Mouse (Mus musculus) limb, embryonic 12.5 days (tissue): Measurements from ENCODE around the gene Ntng1. TPM values are rescaled to one million over a fixed set of nuclear protein-coding genes. Genes with fewer than 3 reads are reported as not detected.

Experiments
- ATAC-seq: fragments of 200-750 bp; cut with Nextera tagmentation; 2 replicates; pipeline ENCODE4 v1.8.0; 2017; ENCODE audit warnings: low read depth, moderate TSS enrichment; ENCODE audit not compliant: insufficient number of reproducible peaks, insufficient read depth, low FRiP score, low TSS enrichment
- H3K27ac ChIP-seq: fragments of 300-500 bp; sonication (generic); 2 replicates; pipeline ENCODE4 v1.5.1; 2016; ENCODE audit warnings: mild to moderate bottlenecking, moderate library complexity
- H3K27me3 ChIP-seq: fragments of 300-500 bp; sonication (generic); 2 replicates; pipeline ENCODE4 v1.6.1; 2016; ENCODE audit warnings: mild to moderate bottlenecking, moderate library complexity
- H3K36me3 ChIP-seq: fragments of 300-500 bp; sonication (generic); 2 replicates; pipeline ENCODE4 v1.6.1; 2016; ENCODE audit warnings: mild to moderate bottlenecking, moderate library complexity
- H3K4me1 ChIP-seq: fragments of 300-500 bp; sonication (generic); replicated peaks from 2 replicates; pipeline ENCODE4 v1.6.1; 2016
- H3K4me2 ChIP-seq: fragments of 300-500 bp; sonication (generic); 2 replicates; pipeline ENCODE4 v1.6.1; 2016; ENCODE audit warnings: mild to moderate bottlenecking, moderate library complexity
- H3K4me3 ChIP-seq: fragments of 300-500 bp; sonication (generic); replicated peaks from 2 replicates; pipeline ENCODE4 v1.5.1; 2016; ENCODE audit warnings: mild to moderate bottlenecking
- H3K9ac ChIP-seq: fragments of 300-500 bp; sonication (generic); replicated peaks from 2 replicates; pipeline ENCODE4 v1.6.1; 2016; ENCODE audit warnings: mild to moderate bottlenecking, moderate library complexity
- H3K9me3 ChIP-seq: fragments of 300-500 bp; sonication (generic); 2 replicates; pipeline ENCODE4 v1.6.1; 2016; ENCODE audit warnings: mild to moderate bottlenecking, moderate library complexity
- WGBS: fragments of 180-500 bp; shearing (Covaris S2); methylation state at CpG from one replicate; pipeline ENCODE4 v1.1.7; 2016; 5-methylcytosine and 5-hydroxymethylcytosine counted together
- polyA plus RNA-seq: library from polyadenylated mRNA; unstranded; fragments of >200 nt; fragmentation: Nextera tagmentation; extraction: Ambion mirVana; gene quantifications from 2 replicates; pipeline ENCODE4 v1.2.1, GENCODE M21; 2016

Gene Ntng1
- polyA plus RNA-seq, 1 experiment from 2014 or later = 4.5 TPM

DNA sequence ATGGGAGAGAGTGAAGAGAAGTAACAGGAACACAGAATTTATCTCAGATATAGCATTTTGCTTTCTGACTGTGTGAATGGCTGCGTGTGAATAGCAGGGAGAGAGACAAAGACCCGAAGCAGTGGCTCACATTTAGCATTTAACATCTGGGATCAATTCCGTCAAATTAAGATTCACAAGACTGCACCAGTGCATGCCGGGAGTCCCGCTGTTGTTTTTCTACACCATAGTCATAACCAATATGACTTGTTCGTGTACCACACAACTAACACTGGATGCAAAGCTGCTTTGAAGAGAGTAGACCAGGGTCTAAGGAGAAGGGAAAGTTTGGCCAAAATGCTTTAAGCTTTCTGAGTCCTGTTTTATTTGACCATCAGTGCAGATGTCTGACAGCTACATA, 95.7 kb downstream of the Ntng1 start:
- WGBS = 22% methylated on average over 6 of the region's 6 CpGs
- Histone ChIP-seq H3K4me1 (peaks cover 9% of the 10 kb centered on the region), H3K4me2 (peak overlapping the region; percentile 31), H3K27me3 (no peaks in the 10 kb centered on the region), H3K4me3 (no peak overlapping the region), H3K9me3 (no peaks in the 10 kb centered on the region), H3K27ac (peak overlapping the region; percentile 46; the same call in 1 of the 2 replicates), H3K36me3 (no peaks in the 10 kb centered on the region), H3K9ac (no peak overlapping the region)
- no peak for ATAC-seq

GRCm38 (mm10) chr3:110046750-110047149, 97.1 kb downstream of the Ntng1 start:
- Histone ChIP-seq H3K4me3 (no peak overlapping the region), H3K36me3 (no peaks in the 10 kb centered on the region), H3K9ac (no peak overlapping the region), H3K4me2 (no peak overlapping the region), H3K27me3 (no peaks in the 10 kb centered on the region), H3K9me3 (no peaks in the 10 kb centered on the region), H3K27ac (no peak overlapping the region), H3K4me1 (peaks cover 9% of the 10 kb centered on the region)
- ATAC-seq = no peak
- WGBS = 94% methylated on average over 2 of the region's 2 CpGs

GRCm38 (mm10) chr3:110044209-110044608, 99.6 kb downstream of the Ntng1 start:
- Histone ChIP-seq H3K4me1 (peaks cover 9% of the 10 kb centered on the region), H3K4me3 (no peak overlapping the region), H3K27ac (no peak overlapping the region), H3K36me3 (no peaks in the 10 kb centered on the region), H3K27me3 (no peaks in the 10 kb centered on the region), H3K4me2 (no peak overlapping the region), H3K9me3 (no peaks in the 10 kb centered on the region), H3K9ac (no peak overlapping the region)
- no peak for ATAC-seq
- WGBS = 85% methylated on average over 2 of the region's 2 CpGs

- Histone ChIP-seq H3K9me3 (no peaks in the 10 kb centered on the region), H3K9ac (no peak overlapping the region), H3K4me2 (no peak overlapping the region), H3K27me3 (no peaks in the 10 kb centered on the region), H3K36me3 (no peaks in the 10 kb centered on the region), H3K27ac (no peak overlapping the region), H3K4me3 (no peak overlapping the region), H3K4me1 (peaks cover 9% of the 10 kb centered on the region)
- ATAC-seq = no peak
- 89% methylated on average over 1 of the region's 1 CpGs for WGBS
Observed at GRCm38 (mm10) chr3:110043641-110044187, 100.1 kb downstream of the Ntng1 start.

GRCm38 (mm10) chr3:110022783-110023599, 120.8 kb downstream of the Ntng1 start:
- ATAC-seq = peak; percentile 75; the same call in 1 of the 2 replicates

DNA sequence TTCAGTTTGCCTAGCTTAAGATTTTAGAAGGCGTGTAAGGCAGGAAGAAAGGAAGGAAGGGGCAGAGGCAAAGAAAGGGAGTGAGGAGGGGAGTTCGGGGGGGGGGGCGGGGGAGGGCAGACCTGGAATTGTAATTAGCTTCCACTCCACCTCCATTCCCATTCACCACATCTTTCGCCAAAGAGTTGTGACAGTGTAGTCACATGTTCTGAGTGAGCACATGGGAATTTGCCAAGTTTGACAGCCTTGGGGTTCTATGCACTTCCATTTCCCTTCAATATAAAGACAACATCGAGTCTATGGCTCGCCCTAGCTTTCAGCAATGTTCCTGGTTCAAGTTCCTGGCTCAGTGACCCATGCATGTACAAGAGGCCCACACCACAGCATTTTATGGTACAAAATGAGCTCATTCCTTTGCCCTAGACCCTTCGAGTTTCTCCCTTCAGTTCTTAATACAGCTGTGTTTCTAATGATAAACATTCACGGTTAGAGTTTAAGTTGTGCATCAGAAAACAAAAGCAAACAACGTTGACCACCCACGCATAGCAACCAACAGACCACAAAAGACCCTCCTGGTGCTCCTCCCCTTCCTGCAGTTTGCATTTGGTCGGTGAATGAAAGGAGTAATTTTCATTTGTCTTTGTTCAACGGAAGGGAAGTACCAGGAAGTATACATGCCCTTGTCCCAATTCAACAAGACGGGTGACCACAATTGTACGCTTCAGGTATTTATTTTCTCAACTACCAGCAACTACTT, 132.8 kb downstream of the Ntng1 start:
- WGBS = 73% methylated on average over 14 of the region's 14 CpGs
- H3K27ac ChIP-seq = no peak overlapping the region
- H3K4me1 ChIP-seq = no peaks in the 10 kb centered on the region; the same call in 1 of the 2 replicates

More at GRCm38 (mm10) chr3:110022783-110023599, 120.8 kb downstream of the Ntng1 start:
- no peak overlapping the region for H3K4me3 ChIP-seq
- 14% methylated on average over 18 of the region's 18 CpGs for WGBS
- H3K27me3 ChIP-seq = no peaks in the 10 kb centered on the region
- peak overlapping the region; percentile 28 for H3K4me2 ChIP-seq
- H3K9me3 ChIP-seq = no peaks in the 10 kb centered on the region
- H3K9ac ChIP-seq = no peak overlapping the region
- peaks cover 11% of the 10 kb centered on the region for H3K4me1 ChIP-seq
- H3K36me3 ChIP-seq = no peaks in the 10 kb centered on the region
- H3K27ac ChIP-seq = no peak overlapping the region

DNA sequence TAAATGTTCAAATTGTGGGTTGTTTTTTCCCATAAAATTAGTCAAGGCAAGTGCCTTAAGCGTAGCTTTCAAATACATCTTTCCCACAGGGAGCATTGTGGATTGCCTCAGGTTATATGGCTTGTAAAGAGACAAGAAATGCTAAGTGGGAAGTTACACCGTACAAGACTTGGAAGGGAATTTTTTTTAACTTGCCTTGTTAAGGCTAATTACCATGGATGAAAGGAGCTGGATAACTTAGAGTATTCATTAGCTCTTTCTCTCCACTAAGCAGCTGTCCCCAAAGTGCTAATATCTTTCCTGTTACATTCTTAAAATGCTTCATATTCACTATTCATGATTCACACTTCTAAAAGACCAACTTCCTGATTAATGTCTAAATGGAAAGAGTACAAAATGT, 133.4 kb downstream of the Ntng1 start:
- Histone ChIP-seq H3K36me3 (no peaks in the 10 kb centered on the region), H3K27me3 (no peaks in the 10 kb centered on the region), H3K4me2 (no peak overlapping the region), H3K9ac (no peak overlapping the region), H3K4me3 (no peak overlapping the region), H3K27ac (no peak overlapping the region), H3K9me3 (no peaks in the 10 kb centered on the region), H3K4me1 (no peaks in the 10 kb centered on the region; the same call in 1 of the 2 replicates)
- WGBS = 26% methylated on average over 2 of the region's 2 CpGs
- ATAC-seq = no peak

More for the DNA sequence above, 132.8 kb downstream of the Ntng1 start:
- no peak for ATAC-seq
- Histone ChIP-seq H3K9me3 (no peaks in the 10 kb centered on the region), H3K27me3 (no peaks in the 10 kb centered on the region), H3K4me2 (no peak overlapping the region), H3K4me3 (no peak overlapping the region), H3K36me3 (no peaks in the 10 kb centered on the region), H3K9ac (no peak overlapping the region)

DNA sequence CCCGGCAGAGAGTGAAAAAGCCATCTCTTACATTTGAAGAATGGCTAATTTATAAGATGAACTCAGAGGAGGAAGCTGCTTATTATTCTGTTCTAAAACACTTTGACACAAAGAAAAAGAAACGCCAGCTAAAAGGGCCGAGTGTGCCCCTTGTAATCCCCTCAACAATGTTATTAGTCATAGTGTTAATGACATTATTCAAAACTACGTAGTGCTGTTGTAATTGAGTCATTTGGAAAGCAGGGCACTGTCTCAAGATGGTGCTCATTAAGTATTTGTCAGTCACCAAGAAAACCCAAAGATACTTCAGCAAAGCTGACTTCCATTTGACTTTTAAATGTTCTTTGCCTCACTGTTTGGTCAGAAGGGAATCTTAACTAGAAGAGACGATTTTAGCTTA, 143.5 kb downstream of the Ntng1 start:
- Histone ChIP-seq H3K27ac (no peak overlapping the region), H3K4me2 (no peak overlapping the region), H3K4me1 (no peaks in the 10 kb centered on the region), H3K36me3 (no peaks in the 10 kb centered on the region), H3K4me3 (no peak overlapping the region), H3K27me3 (no peaks in the 10 kb centered on the region), H3K9me3 (no peaks in the 10 kb centered on the region), H3K9ac (no peak overlapping the region)
- WGBS = 56% methylated on average over 5 of the region's 5 CpGs
- ATAC-seq = no peak

DNA sequence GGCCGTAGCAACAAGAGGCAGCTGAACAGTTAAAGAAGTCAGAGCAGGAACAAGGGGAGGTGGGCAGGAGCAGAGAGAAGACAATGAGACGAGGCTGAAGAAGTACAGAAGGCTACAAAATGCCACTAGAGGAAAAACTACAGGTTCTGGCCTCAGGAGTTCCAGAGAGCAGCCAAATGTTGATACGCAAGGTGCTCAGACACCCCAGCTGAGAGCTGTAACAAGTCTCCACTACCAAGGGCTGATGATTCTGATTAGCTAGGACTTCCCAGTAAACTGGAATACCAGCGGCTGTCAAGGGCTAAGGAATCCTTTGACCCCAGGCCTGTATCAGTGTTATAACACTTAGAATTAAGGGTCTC, 148.2 kb downstream of the Ntng1 start:
- WGBS = 54% methylated on average over 4 of the region's 4 CpGs
- Histone ChIP-seq H3K36me3 (no peaks in the 10 kb centered on the region), H3K27me3 (no peaks in the 10 kb centered on the region), H3K9ac (no peak overlapping the region), H3K4me3 (no peak overlapping the region), H3K9me3 (no peaks in the 10 kb centered on the region), H3K27ac (no peak overlapping the region), H3K4me2 (no peak overlapping the region), H3K4me1 (no peaks in the 10 kb centered on the region)
- 0 out of 2 replicates have a peak, but pooled peaks have one; percentile 20 for ATAC-seq

DNA sequence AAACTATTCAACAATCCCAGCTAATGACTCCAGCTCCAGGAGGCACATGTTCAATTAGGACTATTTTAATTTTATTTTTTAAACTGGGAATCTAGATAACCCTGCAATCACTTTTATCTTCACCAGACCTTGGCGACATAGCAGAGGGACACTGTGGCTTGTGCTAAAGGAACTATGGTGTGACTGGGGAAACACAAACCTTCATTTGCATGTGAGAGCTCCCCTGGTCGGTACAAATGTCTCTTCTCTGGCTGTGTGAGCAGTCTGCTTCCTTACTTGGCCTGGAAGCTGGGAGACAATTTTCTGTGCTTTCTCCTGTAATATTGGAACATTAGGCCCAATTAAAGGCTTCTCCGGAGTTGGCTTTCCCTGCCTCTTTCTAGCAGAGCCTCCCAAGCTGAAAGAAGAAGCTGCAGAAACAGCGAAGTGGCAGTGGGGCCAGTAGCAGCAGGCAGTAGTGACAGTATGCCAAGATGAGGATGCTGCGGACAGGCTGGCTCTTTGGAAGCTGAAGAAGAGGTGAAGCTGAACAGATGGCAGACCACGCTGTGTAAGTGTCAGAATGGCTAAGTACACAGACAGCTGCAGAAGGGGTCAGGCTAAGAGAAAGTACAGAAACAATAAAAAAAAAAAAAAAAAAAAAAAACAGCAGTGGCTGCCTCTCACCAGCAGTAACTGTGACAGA, 148.7 kb downstream of the Ntng1 start:
- no peaks in the 10 kb centered on the region for H3K9me3 ChIP-seq
- peak; percentile 52; the same call in 1 of the 2 replicates for ATAC-seq

DNA sequence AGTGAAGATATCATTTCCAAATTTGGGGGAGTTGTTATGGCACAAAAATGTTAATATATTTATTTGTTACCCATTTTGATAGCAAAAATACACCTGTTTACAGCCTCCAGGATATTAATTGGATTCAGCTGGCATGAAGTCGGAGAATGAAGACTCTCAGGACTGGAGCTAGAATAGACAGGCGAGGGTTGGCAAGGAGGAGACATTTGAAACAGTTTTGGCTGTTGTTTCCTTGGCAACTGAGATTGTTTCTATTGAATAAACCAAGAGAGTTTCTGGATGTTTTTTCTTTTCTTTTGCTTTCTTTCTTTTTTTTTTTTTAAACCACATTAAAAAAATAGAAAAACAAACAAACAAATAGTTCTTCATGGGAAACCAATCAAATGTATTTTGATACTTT, 159.7 kb downstream of the Ntng1 start:
- Histone ChIP-seq H3K9me3 (no peaks in the 10 kb centered on the region), H3K4me3 (no peak overlapping the region), H3K27me3 (no peaks in the 10 kb centered on the region), H3K4me2 (no peak overlapping the region), H3K27ac (no peak overlapping the region), H3K36me3 (no peaks in the 10 kb centered on the region), H3K9ac (no peak overlapping the region), H3K4me1 (no peaks in the 10 kb centered on the region)
- WGBS = 75% methylated on average over 2 of the region's 2 CpGs
- ATAC-seq = no peak

More for the DNA sequence above, 148.7 kb downstream of the Ntng1 start:
- H3K4me3 ChIP-seq = no peak overlapping the region
- no peaks in the 10 kb centered on the region for H3K27me3 ChIP-seq
- H3K4me1 ChIP-seq = no peaks in the 10 kb centered on the region
- WGBS = 34% methylated on average over 6 of the region's 6 CpGs
- H3K4me2 ChIP-seq = no peak overlapping the region
- no peak overlapping the region for H3K27ac ChIP-seq
- no peak overlapping the region for H3K9ac ChIP-seq
- no peaks in the 10 kb centered on the region for H3K36me3 ChIP-seq
